Mouse (Mus musculus): ENCODE data around the gene Gphn.

DNA sequence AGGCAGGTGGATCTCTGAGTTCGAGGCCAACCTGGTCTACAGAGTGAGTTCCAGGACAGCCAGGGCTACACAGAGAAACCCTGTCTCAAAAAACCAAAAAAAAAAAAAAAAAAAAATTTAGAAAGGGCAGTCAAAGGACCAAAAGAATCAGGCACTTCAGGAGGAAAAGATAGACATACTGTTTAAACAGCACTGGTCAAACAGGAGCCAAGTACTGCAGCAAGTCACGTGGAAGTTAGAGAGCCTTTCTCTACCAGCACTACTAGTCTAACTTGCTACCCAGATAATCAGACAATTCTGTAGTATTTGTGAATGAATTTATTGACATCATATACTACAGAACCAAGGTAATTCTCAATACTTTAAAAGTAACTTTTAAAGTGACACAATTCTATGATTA lies 454.9 kb downstream of the Gphn start:
- TF ChIP-seq CTCF (IDR thresholded peaks at IDR 0.05; ENCODE audit: borderline replicate concordance, insufficient read depth, low read depth, low read length) (no peak), POLR2A (IDR thresholded peaks at IDR 0.05; ENCODE audit: borderline replicate concordance, insufficient read depth, low read length) (no peak)

Data from cerebellum, adult 2 months (tissue).